Mouse (Mus musculus) c-Kit-positive CD71-negative TER-119-negative erythroid progenitor cells, embryonic 14.5 days (primary cell): ENCODE data around the gene Vmo1.
"Not testable (repeated sequence)": the region's sequence is repeated elsewhere in the genome, so short reads cannot be mapped to it uniquely, and the experiment has no call there.

Source experiments
- DNase-seq: peaks from one replicate; pipeline ENCODE4 v3.0.0-alpha.2; 2013; ENCODE audit warnings: low read depth

Gene Vmo1

DNA sequence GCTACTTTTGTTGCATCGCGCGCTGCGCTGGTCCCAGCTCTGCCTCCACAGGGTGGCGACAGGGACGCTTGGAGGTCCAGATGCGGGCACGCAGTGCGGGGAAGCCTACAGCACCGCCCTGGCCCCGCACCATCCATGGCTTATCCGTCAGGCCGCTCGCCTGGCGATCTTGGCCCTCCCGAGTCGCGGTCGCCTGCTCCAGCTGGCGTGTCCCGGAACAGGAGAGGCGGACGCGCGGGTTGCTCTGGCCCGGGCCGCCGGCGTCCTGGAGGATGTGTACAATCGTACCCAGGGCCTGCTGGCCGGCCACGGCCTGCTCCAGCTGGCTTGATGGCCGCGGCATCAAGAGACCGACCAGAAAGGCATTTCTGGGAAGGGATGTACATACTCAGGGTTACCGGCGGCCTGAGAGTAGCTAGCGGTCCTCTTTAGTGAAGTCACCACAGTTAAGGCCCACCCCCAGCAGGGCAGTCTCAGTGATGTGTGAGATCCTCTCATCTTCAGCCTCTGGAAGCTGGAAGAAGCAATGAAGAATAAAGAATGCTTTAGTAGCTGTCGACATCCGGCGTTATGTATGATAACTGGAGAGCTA, 5.9 kb upstream of the Vmo1 start:
- DNase-seq = no peak

DNA sequence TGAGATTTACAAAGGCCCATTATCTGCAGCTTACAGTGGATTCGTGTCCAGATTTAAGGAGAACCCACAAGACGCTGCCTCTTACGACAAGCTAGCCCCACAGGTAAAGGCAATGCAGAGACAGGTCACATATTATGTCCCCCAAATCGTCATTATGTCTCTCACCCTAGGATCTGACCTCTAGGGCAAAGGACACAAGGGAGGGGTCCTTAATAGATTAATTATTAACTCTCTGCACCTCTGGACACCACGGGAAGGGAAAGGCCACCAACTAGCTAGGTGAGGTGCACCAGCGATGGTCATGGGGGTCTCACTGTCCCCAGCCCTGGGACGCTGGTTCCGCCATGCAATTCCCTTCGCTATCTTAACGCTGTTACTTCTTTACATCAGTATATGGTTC, 4.5 kb upstream of the Vmo1 start, which contains the start of gene Gltpd2:
Gene Gltpd2 (plus strand): TSS at position 274 of the 400 bp plus-strand sequence.
- no peak for DNase-seq

- DNase-seq = no peak
These were observed 4.0 kb upstream of the Vmo1 start for GRCm38 (mm10) chr11:70518436-70518835.

GRCm38 (mm10) chr11:70516352-70516751, 1.9 kb upstream of the Vmo1 start:
- peak; percentile 71 for DNase-seq

DNA sequence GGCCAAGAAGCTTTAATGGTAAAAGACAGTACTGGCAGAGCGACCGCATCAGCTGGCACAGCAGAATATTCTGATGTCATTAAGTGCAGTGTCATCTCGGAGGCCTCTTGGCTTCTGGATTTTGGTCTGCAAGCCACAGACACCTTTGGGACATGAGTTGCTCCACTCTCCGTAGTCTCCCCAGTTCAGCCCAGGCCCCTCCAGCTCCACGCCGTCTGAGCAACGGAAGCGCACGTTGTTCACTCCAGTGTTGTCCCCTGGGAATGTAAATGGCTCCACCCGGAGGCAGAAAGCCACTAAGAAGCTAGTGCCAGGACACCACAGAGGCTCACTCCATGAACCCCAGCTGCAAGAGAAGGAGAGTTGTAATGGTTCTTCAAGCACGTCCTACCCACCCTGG, 896 bp downstream of the Vmo1 start:
- no peak for DNase-seq

- no peak for DNase-seq
These were observed 1.6 kb downstream of the Vmo1 start for GRCm38 (mm10) chr11:70512709-70513342.

DNA sequence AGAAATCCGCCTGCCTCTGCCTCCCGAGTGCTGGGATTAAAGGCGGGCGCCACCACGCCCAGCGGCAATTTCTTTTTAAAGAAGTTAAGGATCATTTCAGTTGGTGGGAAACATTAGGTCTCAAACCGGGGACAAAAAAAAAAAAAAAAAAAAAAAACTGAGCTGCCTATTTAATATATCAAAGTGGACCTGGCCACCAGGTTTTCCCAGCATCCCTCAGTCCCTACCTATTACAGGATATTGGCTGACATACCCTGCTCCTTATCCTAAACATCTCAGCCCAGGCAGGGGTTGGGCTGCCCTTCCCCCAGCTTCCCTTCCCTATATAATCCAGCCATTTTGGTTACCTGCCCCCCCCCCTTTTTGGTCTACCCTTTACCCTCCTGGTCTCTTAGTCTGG, 2.6 kb downstream of the Vmo1 start:
- no peak for DNase-seq

GRCm38 (mm10) chr11:70511242-70511641, 3.2 kb downstream of the Vmo1 start:
- DNase-seq = no peak

GRCm38 (mm10) chr11:70509753-70510564, 4.5 kb downstream of the Vmo1 start:
- no peak for DNase-seq

GRCm38 (mm10) chr11:70506962-70507515, 7.4 kb downstream of the Vmo1 start:
- no peak for DNase-seq

DNA sequence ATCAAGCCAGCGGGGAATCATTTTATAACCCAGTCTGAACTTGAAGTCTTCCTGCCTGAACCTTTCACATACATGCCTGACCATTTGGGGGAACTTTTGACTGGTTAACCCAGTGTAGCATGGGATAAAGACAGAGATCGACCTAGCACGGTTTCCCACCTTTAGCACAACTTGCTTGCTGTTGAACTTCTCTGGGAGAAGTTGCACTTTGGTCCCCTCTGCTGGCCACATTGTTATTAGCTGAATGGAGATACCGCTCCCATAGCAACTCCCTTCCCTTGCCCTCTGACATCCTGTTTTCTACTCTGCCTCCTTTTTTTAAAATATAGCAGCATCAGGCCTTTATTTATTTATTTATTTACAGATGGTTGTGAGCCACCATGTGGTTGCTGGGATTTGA, 8.0 kb downstream of the Vmo1 start:
- DNase-seq = peak; percentile 64

DNA sequence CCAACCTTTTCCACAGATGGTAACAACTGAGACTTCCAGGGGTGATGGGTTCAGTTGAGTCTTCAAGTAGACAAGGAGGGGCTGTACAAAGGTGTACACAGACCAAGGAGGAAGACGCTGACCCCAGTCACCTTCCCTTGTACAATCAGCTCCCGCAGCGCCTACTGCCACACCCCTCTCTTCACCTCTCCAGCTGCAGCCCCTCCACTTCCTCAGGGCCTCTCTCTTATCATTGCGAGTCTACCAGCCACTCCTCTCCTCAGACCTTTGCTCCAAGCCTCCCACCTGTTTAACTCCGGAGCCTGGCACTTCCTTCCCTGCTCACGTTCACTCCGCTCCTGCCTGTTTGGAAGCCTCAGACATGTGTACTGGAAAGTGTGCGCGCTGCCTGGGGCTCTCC, 9.4 kb downstream of the Vmo1 start, which contains the start of gene Tm4sf5:
Gene Tm4sf5 (plus strand): TSS at position 275 of the 400 bp plus-strand sequence.
- DNase-seq = no peak

GRCm38 (mm10) chr11:70502018-70502417, 12.4 kb downstream of the Vmo1 start:
- DNase-seq = no peak

GRCm38 (mm10) chr11:70500476-70500812, 14.0 kb downstream of the Vmo1 start:
- no peak for DNase-seq

GRCm38 (mm10) chr11:70499566-70500475, 14.6 kb downstream of the Vmo1 start:
- no peak for DNase-seq

GRCm38 (mm10) chr11:70489684-70490083, 24.7 kb downstream of the Vmo1 start:
- peak; percentile 29 for DNase-seq

- no peak for DNase-seq
These were observed 25.3 kb downstream of the Vmo1 start for GRCm38 (mm10) chr11:70489138-70489537.

- no peak for DNase-seq
These were observed 26.6 kb downstream of the Vmo1 start for GRCm38 (mm10) chr11:70487816-70488215.

DNA sequence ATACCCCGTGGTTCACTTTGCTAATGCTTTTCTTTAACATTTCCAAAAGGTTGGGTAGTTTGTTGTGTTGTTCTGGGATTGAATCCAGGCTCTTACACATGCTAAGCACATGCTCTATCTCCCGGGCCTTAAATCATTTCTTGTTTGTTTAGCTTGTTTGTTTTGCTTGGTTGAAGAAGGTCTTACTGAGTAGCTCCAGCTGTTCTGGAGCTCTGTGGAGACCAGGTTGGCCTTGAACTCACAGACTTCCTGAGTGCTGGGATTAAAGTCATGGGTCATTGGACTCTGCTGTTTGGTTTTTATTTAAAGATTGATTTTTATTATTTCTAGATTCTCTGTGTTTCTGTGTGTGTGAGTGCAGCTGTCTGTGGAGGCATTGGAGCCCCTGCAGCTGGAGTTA, 28.9 kb downstream of the Vmo1 start:
- DNase-seq = no peak

GRCm38 (mm10) chr11:70474872-70475534, 39.4 kb downstream of the Vmo1 start:
- no peak for DNase-seq

DNA sequence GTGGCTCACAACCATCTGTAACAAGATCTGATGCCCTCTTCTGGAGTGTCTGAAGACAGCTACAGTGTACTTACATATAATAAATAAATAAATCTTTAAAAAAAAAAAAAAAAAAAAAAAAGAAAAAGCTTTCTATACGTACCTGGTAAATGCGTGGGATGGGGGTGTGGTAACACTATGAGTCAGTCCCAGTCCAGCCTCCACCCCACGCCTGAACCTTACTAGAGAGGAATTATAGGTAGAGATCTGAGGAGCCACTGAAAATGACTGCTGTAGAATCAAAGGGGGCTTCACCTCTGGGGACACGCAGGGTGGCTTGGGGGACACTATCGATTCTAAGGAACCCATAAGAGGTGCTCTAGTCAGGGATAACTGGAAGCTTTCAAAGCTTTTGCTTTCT, 41.1 kb downstream of the Vmo1 start:
- DNase-seq = not testable (repeated sequence)
